Mouse (Mus musculus) thymus, postnatal 10 days (tissue): ENCODE results near the gene Gm21992.
A peak's percentile ranks its signal among the peaks of the same experiment; 100 is the strongest.

ENCODE experiments used
- DNase-seq, 2 experiments: peaks; one replicate each; pipeline ENCODE4 v3.0.0; 2021; ENCODE audit warnings: low spot score in 2 of 2

The Gm21992 gene

GRCm38 (mm10) chr19:4811063-4811908 is at the start of gene Gm21992, which contains the start of gene Rbm14:
Gene Gm21992, minus strand, starts transcription at chr19:4811612.
Gene Rbm14, minus strand, starts transcription at chr19:4811634.
- peak; percentile 95 to 96 for DNase-seq

- no peak for DNase-seq
Measured at GRCm38 (mm10) chr19:4859081-4859480, 47.7 kb upstream of the Gm21992 start.

- no peak for DNase-seq
Measured at GRCm38 (mm10) chr19:4855951-4856350, 44.5 kb upstream of the Gm21992 start.

GRCm38 (mm10) chr19:4855470-4855820 is 44.0 kb upstream of the Gm21992 start:
- no peak for DNase-seq

GRCm38 (mm10) chr19:4854552-4855469 is 43.4 kb upstream of the Gm21992 start, which contains the start of gene Ctsf:
Gene Ctsf, plus strand, starts transcription at chr19:4855130.
- no peak for DNase-seq

GRCm38 (mm10) chr19:4850281-4850680 is 38.9 kb upstream of the Gm21992 start:
- no peak for DNase-seq

GRCm38 (mm10) chr19:4849800-4850199 is 38.4 kb upstream of the Gm21992 start:
- no peak for DNase-seq

GRCm38 (mm10) chr19:4847490-4847889 is 36.1 kb upstream of the Gm21992 start:
- peak in 1 of 2 experiments; percentile 33 for DNase-seq

- DNase-seq, result no peak
Measured at GRCm38 (mm10) chr19:4845846-4846245, 34.4 kb upstream of the Gm21992 start.

- DNase-seq, result no peak
Measured at GRCm38 (mm10) chr19:4842611-4843010, 31.2 kb upstream of the Gm21992 start.

- DNase-seq, result no peak
Measured at GRCm38 (mm10) chr19:4840848-4841247, 29.4 kb upstream of the Gm21992 start.

GRCm38 (mm10) chr19:4839149-4839548 is 27.7 kb upstream of the Gm21992 start, which contains the start of the genes Ccs and Ccdc87:
Gene Ccs, minus strand, starts transcription at chr19:4839332.
Gene Ccdc87, plus strand, starts transcription at chr19:4839366.
- DNase-seq, result peak; percentile 91 to 93

- DNase-seq, result no peak
Measured at GRCm38 (mm10) chr19:4838526-4839140, 27.2 kb upstream of the Gm21992 start.

- DNase-seq, result no peak
Measured at GRCm38 (mm10) chr19:4837049-4837448, 25.6 kb upstream of the Gm21992 start.

- no peak for DNase-seq
Measured at GRCm38 (mm10) chr19:4836096-4836495, 24.7 kb upstream of the Gm21992 start.

- DNase-seq, result no peak
Measured at GRCm38 (mm10) chr19:4833977-4834376, 22.6 kb upstream of the Gm21992 start.

- DNase-seq, result no peak
Measured at GRCm38 (mm10) chr19:4829156-4829555, 17.7 kb upstream of the Gm21992 start.

- no peak for DNase-seq
Measured at GRCm38 (mm10) chr19:4828444-4829114, 17.2 kb upstream of the Gm21992 start.

- DNase-seq, result no peak
Measured at GRCm38 (mm10) chr19:4820678-4821303, 9.4 kb upstream of the Gm21992 start.

- no peak for DNase-seq
Measured at GRCm38 (mm10) chr19:4817182-4817835, 5.9 kb upstream of the Gm21992 start.
